Mouse (Mus musculus) lung, embryonic 14.5 days (tissue): Measurements from ENCODE around the gene Tent5c. TPM values are rescaled to one million over a fixed set of nuclear protein-coding genes. Genes with fewer than 3 reads are reported as not detected.

ENCODE experiments used
- ATAC-seq: fragments of 200-750 bp; cut with Nextera tagmentation; 2 replicates; pipeline ENCODE4 v1.8.0; 2017; ENCODE audit warnings: mild to moderate bottlenecking, moderate TSS enrichment, moderate library complexity; ENCODE audit not compliant: insufficient read depth
- DNase-seq: peaks from one replicate; pipeline ENCODE4 v3.0.0-alpha.2; 2015
- H3K27ac ChIP-seq: fragments of 300-500 bp; sonication (generic); 2 replicates; pipeline ENCODE4 v1.5.1; 2014; ENCODE audit warnings: low read depth, mild to moderate bottlenecking, moderate library complexity
- H3K27me3 ChIP-seq: fragments of 300-500 bp; sonication (generic); 2 replicates; pipeline ENCODE4 v1.6.1; 2014; ENCODE audit warnings: low read length, control low read depth; ENCODE audit not compliant: insufficient read depth
- H3K36me3 ChIP-seq: fragments of 300-500 bp; sonication (generic); 2 replicates; pipeline ENCODE4 v1.6.1; 2014; ENCODE audit warnings: control low read depth; ENCODE audit not compliant: insufficient read depth
- H3K4me1 ChIP-seq: fragments of 300-500 bp; sonication (generic); 2 replicates; pipeline ENCODE4 v1.6.1; 2014; ENCODE audit warnings: antibody characterized with exemption, control low read depth; ENCODE audit not compliant: insufficient read depth
- H3K4me2 ChIP-seq: fragments of 300-500 bp; sonication (generic); 2 replicates; pipeline ENCODE4 v1.6.1; 2014; ENCODE audit warnings: mild to moderate bottlenecking
- H3K4me3 ChIP-seq: fragments of 300-500 bp; sonication (generic); 2 replicates; pipeline ENCODE4 v1.5.1; 2014; ENCODE audit warnings: low read depth, low read length
- H3K9ac ChIP-seq: fragments of 300-500 bp; sonication (generic); 2 replicates; pipeline ENCODE4 v1.6.1; 2014
- H3K9me3 ChIP-seq: fragments of 300-500 bp; sonication (generic); 2 replicates; pipeline ENCODE4 v1.6.1; 2016; ENCODE audit warnings: low read depth, low read length, control low read depth
- CTCF ChIP-seq: IDR thresholded peaks from 2 replicates; pipeline ENCODE4 v1.5.1; 2016; ENCODE audit warnings: antibody characterized with exemption, low read depth
- WGBS: fragments of 180-500 bp; shearing (Covaris S2); extraction: QIAGEN DNeasy Blood & Tissue Kit; methylation state at CpG from one replicate; pipeline ENCODE4 v1.1.7; 2014; 5-methylcytosine and 5-hydroxymethylcytosine counted together
- polyA plus RNA-seq: library from polyadenylated mRNA; unstranded; fragments of >200 nt; fragmentation: Nextera tagmentation; extraction: Ambion mirVana; gene quantifications from 2 replicates; pipeline ENCODE4 v1.2.1, GENCODE M21; 2014

Gene Tent5c
- polyA plus RNA-seq, 1 experiment from 2014 or later = 6.9 TPM

GRCm38 (mm10) chr3:100474536-100474935 lies 14.6 kb downstream of the Tent5c start:
- Histone ChIP-seq H3K36me3 (no peaks in the 10 kb centered on the region), H3K4me3 (no peak overlapping the region), H3K27me3 (no peaks in the 10 kb centered on the region), H3K9ac (no peak overlapping the region), H3K4me2 (no peak overlapping the region), H3K4me1 (no peaks in the 10 kb centered on the region), H3K9me3 (no peaks in the 10 kb centered on the region), H3K27ac (no peak overlapping the region)
- TF ChIP-seq CTCF = no peak
- WGBS = 87% methylated on average over 7 of the region's 7 CpGs
- DNase-seq (no peak), ATAC-seq (no peak)

GRCm38 (mm10) chr3:100473146-100473545 lies 16.0 kb downstream of the Tent5c start:
- no peak overlapping the region for H3K27ac ChIP-seq
- H3K4me1 ChIP-seq = no peaks in the 10 kb centered on the region
- TF ChIP-seq CTCF = no peak
- 87% methylated on average over 21 of the region's 21 CpGs for WGBS
- no peaks in the 10 kb centered on the region for H3K27me3 ChIP-seq
- no peaks in the 10 kb centered on the region for H3K9me3 ChIP-seq
- DNase-seq (no peak), ATAC-seq (no peak)
- H3K4me2 ChIP-seq = no peak overlapping the region
- no peak overlapping the region for H3K4me3 ChIP-seq
- no peak overlapping the region for H3K9ac ChIP-seq
- H3K36me3 ChIP-seq = no peaks in the 10 kb centered on the region

DNA sequence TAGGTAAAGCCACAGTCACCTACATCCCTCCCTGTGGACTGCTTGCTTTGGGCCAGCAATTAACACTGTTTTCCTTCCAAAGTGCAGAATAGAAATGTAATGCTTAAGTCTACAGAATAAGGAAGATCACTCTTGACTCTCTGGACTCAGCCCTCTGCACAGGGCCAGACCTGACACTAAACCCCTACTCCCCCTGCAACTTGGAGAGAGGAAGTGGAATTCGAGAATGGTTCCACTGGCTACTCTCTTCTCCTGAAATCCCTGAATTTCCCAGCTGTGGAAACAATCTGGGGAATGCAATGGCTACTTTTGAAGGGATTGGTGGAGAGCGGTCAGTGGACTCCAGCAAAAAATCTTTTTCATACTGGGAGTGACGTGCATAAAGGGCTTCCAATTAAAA lies 18.2 kb downstream of the Tent5c start:
- H3K27ac ChIP-seq = no peak overlapping the region
- 53% methylated on average over 3 of the region's 3 CpGs for WGBS
- ATAC-seq (no peak), DNase-seq (no peak)
- H3K4me2 ChIP-seq = no peak overlapping the region
- no peaks in the 10 kb centered on the region for H3K9me3 ChIP-seq
- no peak for TF ChIP-seq CTCF
- H3K4me3 ChIP-seq = no peak overlapping the region
- no peaks in the 10 kb centered on the region for H3K27me3 ChIP-seq
- no peaks in the 10 kb centered on the region for H3K36me3 ChIP-seq
- no peak overlapping the region for H3K9ac ChIP-seq
- H3K4me1 ChIP-seq = no peaks in the 10 kb centered on the region

DNA sequence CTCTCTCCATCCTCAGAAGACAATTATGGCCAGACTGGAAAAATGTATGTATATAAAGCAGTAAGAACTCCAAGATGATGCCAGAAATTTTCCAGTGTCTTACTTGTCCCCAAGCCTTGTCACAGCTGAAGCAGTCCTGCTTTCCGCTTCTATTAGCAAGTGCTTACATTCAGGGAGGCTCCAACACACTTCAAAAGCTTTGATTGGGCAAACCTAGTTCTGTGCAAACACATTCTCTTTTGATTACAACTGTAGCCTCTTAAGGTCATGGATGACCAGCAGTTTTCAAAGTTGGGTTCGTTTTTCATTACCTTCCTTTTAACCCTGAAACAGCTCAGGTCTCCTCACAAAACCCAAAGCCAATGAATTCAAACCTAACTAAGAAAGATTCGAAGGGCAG lies 19.0 kb downstream of the Tent5c start:
- WGBS = 70% methylated on average over 3 of the region's 3 CpGs
- no peak for DNase-seq
- TF ChIP-seq CTCF = no peak
- Histone ChIP-seq H3K4me2 (no peak overlapping the region), H3K36me3 (no peaks in the 10 kb centered on the region), H3K27me3 (no peaks in the 10 kb centered on the region), H3K4me1 (no peaks in the 10 kb centered on the region), H3K27ac (no peak overlapping the region), H3K9me3 (no peaks in the 10 kb centered on the region), H3K9ac (no peak overlapping the region), H3K4me3 (no peak overlapping the region)
- ATAC-seq = no peak

DNA sequence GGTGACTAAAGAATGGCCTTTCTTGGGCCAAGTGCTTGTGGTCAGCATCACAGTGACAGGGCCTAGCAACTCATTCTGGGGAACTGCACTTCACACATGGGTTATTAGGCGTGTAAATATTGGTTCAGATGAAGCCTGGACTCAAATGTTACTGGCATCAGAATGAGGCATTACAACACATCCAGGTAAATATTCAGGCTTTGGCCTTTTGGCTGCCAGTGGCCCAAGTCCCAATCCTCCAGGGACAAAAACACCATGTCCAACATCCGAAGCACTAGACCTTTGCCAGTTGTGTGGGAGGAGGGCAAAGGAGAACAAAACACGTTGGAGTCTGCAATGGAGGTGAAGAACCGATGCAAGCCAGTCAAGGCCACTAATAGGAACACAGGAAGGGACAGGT lies 22.6 kb downstream of the Tent5c start:
- no peak for DNase-seq
- Histone ChIP-seq H3K36me3 (no peaks in the 10 kb centered on the region), H3K9ac (no peak overlapping the region), H3K27me3 (no peaks in the 10 kb centered on the region), H3K27ac (no peak overlapping the region), H3K4me3 (no peak overlapping the region), H3K4me2 (no peak overlapping the region), H3K9me3 (no peaks in the 10 kb centered on the region), H3K4me1 (no peaks in the 10 kb centered on the region; the same call in 1 of the 2 replicates)
- 80% methylated on average over 4 of the region's 4 CpGs for WGBS
- no peak for TF ChIP-seq CTCF
- ATAC-seq = no peak

GRCm38 (mm10) chr3:100464596-100464995 lies 24.5 kb downstream of the Tent5c start:
- ATAC-seq (no peak), DNase-seq (no peak)
- 83% methylated on average over 5 of the region's 5 CpGs for WGBS

DNA sequence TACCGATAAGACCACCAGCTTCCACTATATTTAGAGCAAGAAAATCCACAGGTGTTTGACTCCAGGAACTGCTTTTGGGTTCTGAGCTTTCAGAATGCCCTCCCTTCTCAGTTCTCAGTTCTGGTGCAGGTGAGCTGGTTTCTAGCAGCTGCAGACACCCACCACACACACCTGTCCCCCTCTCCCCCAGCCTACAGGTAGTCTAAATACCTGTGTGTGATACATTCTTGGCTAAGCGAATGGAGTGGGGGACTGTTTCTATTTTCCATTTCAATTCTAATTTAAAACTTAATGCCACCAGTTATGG lies 25.2 kb downstream of the Tent5c start:
- no peaks in the 10 kb centered on the region for H3K27me3 ChIP-seq
- no peak overlapping the region for H3K9ac ChIP-seq
- H3K9me3 ChIP-seq = no peaks in the 10 kb centered on the region
- no peak overlapping the region for H3K4me3 ChIP-seq
- ATAC-seq = no peak
- no peak overlapping the region; the same call in 1 of the 2 replicates for H3K4me2 ChIP-seq
- no peak for TF ChIP-seq CTCF
- WGBS = 47% methylated on average over 2 of the region's 2 CpGs
- no peak for DNase-seq
- H3K27ac ChIP-seq = peak overlapping the region; percentile 8; the same call in 1 of the 2 replicates
- no peaks in the 10 kb centered on the region; the same call in 1 of the 2 replicates for H3K4me1 ChIP-seq
- H3K36me3 ChIP-seq = no peaks in the 10 kb centered on the region

More at GRCm38 (mm10) chr3:100464596-100464995, 24.5 kb downstream of the Tent5c start:
- no peak overlapping the region for H3K4me2 ChIP-seq
- no peaks in the 10 kb centered on the region for H3K36me3 ChIP-seq
- TF ChIP-seq CTCF = no peak
- H3K9ac ChIP-seq = no peak overlapping the region
- H3K27me3 ChIP-seq = no peaks in the 10 kb centered on the region
- H3K9me3 ChIP-seq = no peaks in the 10 kb centered on the region
- H3K4me3 ChIP-seq = no peak overlapping the region
- no peaks in the 10 kb centered on the region; the same call in 1 of the 2 replicates for H3K4me1 ChIP-seq
- H3K27ac ChIP-seq = no peak overlapping the region
